Mouse (Mus musculus) limb, embryonic 10.5 days (tissue): ENCODE data around the gene Gstp2. TPM values are rescaled to one million over a fixed set of nuclear protein-coding genes. Genes with fewer than 3 reads are reported as not detected.

Experiments used
- DNase-seq: peaks from one replicate; pipeline ENCODE4 v3.0.0-alpha.2; 2017; ENCODE audit warnings: low spot score
- H3K27ac ChIP-seq: fragments of 300-500 bp; sonication (generic); 2 replicates; pipeline ENCODE4 v1.5.1; 2016; ENCODE audit warnings: mild to moderate bottlenecking
- H3K27me3 ChIP-seq: fragments of 300-500 bp; sonication (generic); 2 replicates; pipeline ENCODE4 v1.6.1; 2016; ENCODE audit warnings: low read depth, mild to moderate bottlenecking; ENCODE audit not compliant: poor library complexity, severe bottlenecking
- H3K36me3 ChIP-seq: fragments of 300-500 bp; sonication (generic); 2 replicates; pipeline ENCODE4 v1.6.1; 2016; ENCODE audit warnings: mild to moderate bottlenecking, moderate library complexity
- H3K4me1 ChIP-seq: fragments of 300-500 bp; sonication (generic); 2 replicates; pipeline ENCODE4 v1.6.1; 2016
- H3K4me3 ChIP-seq: fragments of 300-500 bp; sonication (generic); 2 replicates; pipeline ENCODE4 v1.5.1; 2016; ENCODE audit warnings: mild to moderate bottlenecking, moderate library complexity
- H3K9me3 ChIP-seq: fragments of 300-500 bp; sonication (generic); replicated peaks from 2 replicates; pipeline ENCODE4 v1.6.1; 2016; ENCODE audit warnings: mild to moderate bottlenecking
- whole genome bisulfite sequencing: fragments of 180-500 bp; shearing (Covaris S2); methylation state at CpG from one replicate; pipeline ENCODE4 v1.1.7; 2016; 5-methylcytosine and 5-hydroxymethylcytosine counted together
- polyA plus RNA-seq: library from polyadenylated mRNA; unstranded; fragments of >200 nt; fragmentation: Nextera tagmentation; extraction: Ambion mirVana; gene quantifications from 2 replicates; pipeline ENCODE4 v1.2.1, GENCODE M21; 2016

The Gstp2 gene
- polyA plus RNA-seq, 1 experiment from 2014 or later: 0.88 TPM

DNA sequence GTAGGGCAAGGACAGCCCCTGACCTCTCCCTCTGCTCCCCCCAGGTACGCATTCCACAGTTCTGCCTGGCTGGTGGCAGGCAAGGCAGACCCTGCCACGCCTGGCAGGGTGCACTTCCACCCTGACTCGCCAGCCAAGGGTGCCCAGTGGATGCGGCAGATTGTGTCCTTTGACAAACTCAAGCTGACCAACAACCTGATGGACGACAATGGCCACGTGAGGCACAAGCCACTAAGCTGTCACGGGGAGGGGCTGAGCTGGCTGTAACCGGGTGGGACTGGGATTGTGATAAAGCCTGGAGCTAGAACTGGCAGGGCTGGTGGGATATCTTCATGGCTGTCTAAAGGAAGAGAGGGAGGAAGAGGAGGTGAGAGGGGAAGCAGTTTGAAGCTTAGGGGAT, 48.6 kb downstream of the Gstp2 start:
- no peak for DNase-seq
- peaks cover 39% of the 10 kb centered on the region for H3K4me1 ChIP-seq
- 68% methylated on average over 8 of the region's 8 CpGs for WGBS

DNA sequence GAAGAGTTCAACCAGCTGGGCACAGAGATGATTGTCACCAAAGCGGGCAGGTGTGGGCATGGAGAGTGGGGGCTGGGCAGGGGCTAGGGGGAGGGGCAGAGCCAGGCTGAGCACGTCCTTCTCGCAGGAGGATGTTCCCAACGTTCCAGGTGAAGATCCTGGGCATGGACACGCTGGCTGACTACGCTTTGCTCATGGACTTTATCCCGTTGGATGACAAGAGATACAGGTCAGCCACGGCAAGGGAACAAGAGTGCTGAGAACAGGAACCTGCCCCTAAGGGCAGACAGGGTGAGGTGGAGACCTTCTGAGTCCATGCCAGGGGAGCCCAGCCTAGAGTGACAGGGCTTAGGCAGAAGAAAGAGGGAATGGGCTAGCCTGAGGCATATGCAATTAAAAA, 49.1 kb downstream of the Gstp2 start:
- no peak for DNase-seq

More for the DNA sequence above, 48.6 kb downstream of the Gstp2 start:
- H3K9me3 ChIP-seq: no peaks in the 10 kb centered on the region
- no peaks in the 10 kb centered on the region for H3K36me3 ChIP-seq
- no peak overlapping the region for H3K4me3 ChIP-seq
- no peak overlapping the region for H3K27ac ChIP-seq
- no peaks in the 10 kb centered on the region for H3K27me3 ChIP-seq

DNA sequence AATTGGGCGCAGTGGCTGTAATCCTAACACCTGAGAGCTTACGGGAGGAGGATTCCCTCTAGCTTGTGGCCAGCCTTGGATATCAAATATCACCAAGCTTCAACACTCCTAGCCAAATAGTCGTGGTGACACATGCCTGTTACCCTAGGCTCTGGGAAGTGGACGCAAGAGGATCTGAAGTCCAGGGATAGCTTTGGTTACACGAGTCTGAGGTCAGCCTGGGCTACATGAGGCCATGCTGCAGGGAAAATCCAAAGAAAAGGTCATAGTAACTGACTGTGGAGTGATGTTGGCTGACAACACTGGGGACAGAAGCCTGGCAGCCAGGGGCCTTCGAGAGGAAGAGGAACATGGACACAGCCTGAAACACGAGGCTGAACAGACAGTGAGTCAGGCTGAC, 49.7 kb downstream of the Gstp2 start:
- Histone ChIP-seq H3K27ac (no peak overlapping the region), H3K4me3 (no peak overlapping the region), H3K27me3 (0 out of 2 replicates have a peak, but pooled peaks cover 5% of the 10 kb centered on the region), H3K9me3 (no peaks in the 10 kb centered on the region), H3K4me1 (peaks cover 31% of the 10 kb centered on the region), H3K36me3 (no peaks in the 10 kb centered on the region)
- no peak for DNase-seq
- WGBS: 68% methylated on average over 7 of the region's 7 CpGs

More for the DNA sequence above, 49.1 kb downstream of the Gstp2 start:
- 0 out of 2 replicates have a peak, but pooled peaks cover 2% of the 10 kb centered on the region for H3K27me3 ChIP-seq
- no peaks in the 10 kb centered on the region for H3K9me3 ChIP-seq
- H3K36me3 ChIP-seq: no peaks in the 10 kb centered on the region
- H3K4me1 ChIP-seq: peaks cover 37% of the 10 kb centered on the region
- no peak overlapping the region for H3K4me3 ChIP-seq
- H3K27ac ChIP-seq: no peak overlapping the region
- 86% methylated on average over 8 of the region's 8 CpGs for WGBS

- no peak overlapping the region for H3K27ac ChIP-seq
- no peak for DNase-seq
- no peaks in the 10 kb centered on the region for H3K9me3 ChIP-seq
- no peak overlapping the region for H3K4me3 ChIP-seq
- 0 out of 2 replicates have a peak, but pooled peaks cover 5% of the 10 kb centered on the region for H3K27me3 ChIP-seq
- H3K36me3 ChIP-seq: no peaks in the 10 kb centered on the region
- 94% methylated on average over 3 of the region's 3 CpGs for WGBS
- H3K4me1 ChIP-seq: peaks cover 34% of the 10 kb centered on the region
Observed at GRCm38 (mm10) chr19:3995505-3995904, 50.3 kb downstream of the Gstp2 start.

GRCm38 (mm10) chr19:3994932-3995331, 50.9 kb downstream of the Gstp2 start:
- H3K27ac ChIP-seq: no peak overlapping the region
- DNase-seq: no peak
- 0 out of 2 replicates have a peak, but pooled peaks cover 5% of the 10 kb centered on the region for H3K27me3 ChIP-seq
- WGBS: 75% methylated on average over 6 of the region's 6 CpGs
- no peaks in the 10 kb centered on the region for H3K36me3 ChIP-seq
- peaks cover 37% of the 10 kb centered on the region for H3K4me1 ChIP-seq
- no peaks in the 10 kb centered on the region for H3K9me3 ChIP-seq
- H3K4me3 ChIP-seq: no peak overlapping the region

GRCm38 (mm10) chr19:3992416-3992815, 53.4 kb downstream of the Gstp2 start, which contains the start of gene Tbx10:
Gene Tbx10, plus strand, starts transcription at chr19:3992752.
- H3K27ac ChIP-seq: no peak within 1 kb of the TSS
- H3K9me3 ChIP-seq: no peaks in the 10 kb centered on the region
- H3K36me3 ChIP-seq: no peaks in the 10 kb centered on the region
- H3K4me3 ChIP-seq: no peak within 1 kb of the TSS
- H3K4me1 ChIP-seq: peaks cover 18% of the 10 kb centered on the region
- WGBS: 54% methylated on average over 5 of the region's 5 CpGs
- 0 out of 2 replicates have a peak, but pooled peaks cover 5% of the 10 kb centered on the region for H3K27me3 ChIP-seq
- no peak for DNase-seq

GRCm38 (mm10) chr19:3991966-3992365, 53.9 kb downstream of the Gstp2 start:
- no peak for DNase-seq
- Histone ChIP-seq H3K36me3 (no peaks in the 10 kb centered on the region), H3K4me3 (no peak overlapping the region), H3K4me1 (peaks cover 20% of the 10 kb centered on the region), H3K27me3 (0 out of 2 replicates have a peak, but pooled peaks cover 5% of the 10 kb centered on the region), H3K27ac (no peak overlapping the region), H3K9me3 (no peaks in the 10 kb centered on the region)
- 91% methylated on average over 3 of the region's 3 CpGs for WGBS

- WGBS: 99% methylated on average over 3 of the region's 3 CpGs
- Histone ChIP-seq H3K4me3 (no peak overlapping the region), H3K4me1 (peaks cover 24% of the 10 kb centered on the region), H3K27me3 (0 out of 2 replicates have a peak, but pooled peaks cover 5% of the 10 kb centered on the region), H3K36me3 (no peaks in the 10 kb centered on the region), H3K9me3 (no peaks in the 10 kb centered on the region), H3K27ac (no peak overlapping the region)
- no peak for DNase-seq
Observed at GRCm38 (mm10) chr19:3991562-3991961, 54.3 kb downstream of the Gstp2 start.

DNA sequence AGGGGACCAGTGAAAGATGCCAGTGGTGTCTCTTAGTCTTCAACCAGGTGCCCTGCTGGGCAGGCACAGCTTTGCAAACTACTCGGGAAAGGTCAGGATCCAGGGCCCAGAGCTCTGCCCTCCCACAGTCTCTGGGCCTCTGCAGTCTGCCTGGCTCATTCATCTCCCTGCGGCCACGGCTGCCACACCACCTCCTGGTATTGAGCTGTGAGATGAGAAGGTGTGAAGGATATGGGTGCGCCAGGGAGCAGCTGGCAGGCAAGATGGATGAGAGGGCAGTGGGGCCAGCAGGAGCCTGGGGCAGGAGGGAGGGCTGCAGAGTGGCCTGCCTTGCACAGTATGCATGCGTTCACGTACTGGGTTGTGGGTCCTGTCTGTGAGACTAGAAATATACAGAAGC, 55.0 kb downstream of the Gstp2 start:
- no peaks in the 10 kb centered on the region for H3K9me3 ChIP-seq
- H3K4me1 ChIP-seq: peaks cover 32% of the 10 kb centered on the region
- no peaks in the 10 kb centered on the region for H3K36me3 ChIP-seq
- peak; percentile 53 for DNase-seq
- 0 out of 2 replicates have a peak, but pooled peaks cover 5% of the 10 kb centered on the region for H3K27me3 ChIP-seq
- WGBS: 24% methylated on average over 6 of the region's 6 CpGs
- H3K4me3 ChIP-seq: no peak overlapping the region
- no peak overlapping the region for H3K27ac ChIP-seq

Other genes starting within 250 kb of the Gstp2 start
- gene Chka, start 194.2 kb downstream of the Gstp2 start, polyA plus RNA-seq: 48.5 and 50.0 TPM in 2 replicates
- 27.9 and 39.4 TPM in 2 replicates for gene Tcirg1, start 138.9 kb downstream of the Gstp2 start, polyA plus RNA-seq
- 249 and 273 TPM in 2 replicates for gene Ndufs8, start 133.2 kb downstream of the Gstp2 start, polyA plus RNA-seq
- gene Aldh3b1, start 116.2 kb downstream of the Gstp2 start, polyA plus RNA-seq: 0.20 and 0.33 TPM in 2 replicates
- gene Unc93b1, start 110.8 kb downstream of the Gstp2 start, polyA plus RNA-seq: 5.4 and 6.7 TPM in 2 replicates
- not detected in 2 replicates for gene Aldh3b3, start 87.4 kb downstream of the Gstp2 start, polyA plus RNA-seq
- 1.4 and 2.4 TPM in 2 replicates for gene Aldh3b2, start 73.7 kb downstream of the Gstp2 start, polyA plus RNA-seq
- 3.9 and 5.6 TPM in 2 replicates for gene Acy3, start 59.5 kb downstream of the Gstp2 start, polyA plus RNA-seq
- gene Tbx10, start 53.3 kb downstream of the Gstp2 start, polyA plus RNA-seq: 0.10 TPM in 1 of 2 replicates, not detected in the other
- 32.4 and 36.0 TPM in 2 replicates for gene Nudt8, start 45.4 kb downstream of the Gstp2 start, polyA plus RNA-seq
- gene Gm49405, start 45.4 kb downstream of the Gstp2 start, polyA plus RNA-seq: 3.5 and 4.6 TPM in 2 replicates
- gene Doc2g, start 42.7 kb downstream of the Gstp2 start, polyA plus RNA-seq: 5.0 and 7.6 TPM in 2 replicates
- 220 and 221 TPM in 2 replicates for gene Ndufv1, start 33.2 kb downstream of the Gstp2 start, polyA plus RNA-seq
- gene Gstp1, start 8.0 kb downstream of the Gstp2 start, polyA plus RNA-seq: 478 and 510 TPM in 2 replicates
- not detected in 2 replicates for gene Gstp3, start 13.5 kb upstream of the Gstp2 start, polyA plus RNA-seq
- not detected in 2 replicates for gene Cabp2, start 35.6 kb upstream of the Gstp2 start, polyA plus RNA-seq
- gene Cdk2ap2, start 51.2 kb upstream of the Gstp2 start, polyA plus RNA-seq: 86.7 and 87.0 TPM in 2 replicates
- 5.9 and 7.9 TPM in 2 replicates for gene Pitpnm1, start 54.0 kb upstream of the Gstp2 start, polyA plus RNA-seq
- 74.9 and 79.2 TPM in 2 replicates for gene Aip, start 79.8 kb upstream of the Gstp2 start, polyA plus RNA-seq
- not detected in 2 replicates for gene Gpr152, start 93.8 kb upstream of the Gstp2 start, polyA plus RNA-seq
- gene Cabp4, start 98.0 kb upstream of the Gstp2 start, polyA plus RNA-seq: 0.15 TPM in 1 of 2 replicates, not detected in the other
- 129 and 148 TPM in 2 replicates for gene Coro1b, start 102.6 kb upstream of the Gstp2 start, polyA plus RNA-seq
- gene Ptprcap, start 107.6 kb upstream of the Gstp2 start, polyA plus RNA-seq: 0.93 and 1.4 TPM in 2 replicates
- 58.3 and 66.0 TPM in 2 replicates for gene Rps6kb2, start 117.3 kb upstream of the Gstp2 start, polyA plus RNA-seq
- gene Carns1, start 129.5 kb upstream of the Gstp2 start, polyA plus RNA-seq: 3.2 and 3.3 TPM in 2 replicates
- 0.21 and 1.2 TPM in 2 replicates for gene Tbc1d10c, start 145.3 kb upstream of the Gstp2 start, polyA plus RNA-seq
- gene Ppp1ca, start 146.0 kb upstream of the Gstp2 start, polyA plus RNA-seq: 1,070 and 1,129 TPM in 2 replicates
- 58.2 and 61.5 TPM in 2 replicates for gene Rad9a, start 155.6 kb upstream of the Gstp2 start, polyA plus RNA-seq
- gene Clcf1, start 168.2 kb upstream of the Gstp2 start, polyA plus RNA-seq: 4.3 and 6.0 TPM in 2 replicates
- not detected in 2 replicates for gene AC109138.7, start 168.3 kb upstream of the Gstp2 start, polyA plus RNA-seq
- gene Pold4, start 185.9 kb upstream of the Gstp2 start, polyA plus RNA-seq: 14.0 and 16.2 TPM in 2 replicates
- gene Ssh3, start 223.2 kb upstream of the Gstp2 start, polyA plus RNA-seq: 2.5 and 4.4 TPM in 2 replicates
- gene Ankrd13d, start 237.1 kb upstream of the Gstp2 start, polyA plus RNA-seq: 5.5 and 7.9 TPM in 2 replicates